Mouse (Mus musculus): ENCODE results near the gene Gm5475. TPM values are rescaled to one million over a fixed set of nuclear protein-coding genes. Genes with fewer than 3 reads are reported as not detected.
A peak's percentile ranks its signal among the peaks of the same experiment; 100 is the strongest.
"Not testable (repeated sequence)": the region's sequence is repeated elsewhere in the genome, so short reads cannot be mapped to it uniquely, and the experiment has no call there.

Gm5475 gene
- polyA plus RNA-seq (2015; fragmentation: Nextera tagmentation; extraction: Ambion mirVana): 0.04 TPM in 1 of 2 replicates, not detected in the other

DNA sequence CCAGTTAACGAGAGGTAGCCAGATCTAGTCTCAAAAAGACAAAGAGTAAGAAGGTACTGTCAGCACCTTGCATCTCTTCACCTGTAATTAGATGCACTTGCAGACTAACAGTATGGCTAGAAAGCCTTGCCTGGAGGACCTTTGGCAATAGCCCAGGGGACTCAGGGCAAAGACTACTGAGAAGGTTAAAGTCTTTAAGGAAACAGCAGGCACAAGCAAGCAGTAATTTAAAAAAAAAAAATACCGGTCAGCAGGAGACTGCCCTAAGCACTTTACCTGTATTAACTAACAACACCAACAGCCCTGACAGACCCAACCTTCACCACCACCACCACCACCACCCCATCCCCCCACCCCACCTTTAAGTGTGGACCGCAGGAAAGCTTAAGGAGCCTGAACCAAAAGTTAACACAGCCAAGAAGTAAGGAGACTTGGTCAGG, at the start of gene Gm5475:
Gm5475 (plus strand) TSS at position 390 of the 440 bp plus-strand sequence.
- H3K4me1 ChIP-seq (ENCODE audit: control insufficient read depth, low read depth, low read length): peaks cover 61% of the 10 kb centered on the region
- not testable (repeated sequence) for ATAC-seq (ENCODE audit: low read depth)
- 20% methylated on average over 3 of the region's 3 CpGs for WGBS (ENCODE audit: insufficient replicate concordance)

DNA sequence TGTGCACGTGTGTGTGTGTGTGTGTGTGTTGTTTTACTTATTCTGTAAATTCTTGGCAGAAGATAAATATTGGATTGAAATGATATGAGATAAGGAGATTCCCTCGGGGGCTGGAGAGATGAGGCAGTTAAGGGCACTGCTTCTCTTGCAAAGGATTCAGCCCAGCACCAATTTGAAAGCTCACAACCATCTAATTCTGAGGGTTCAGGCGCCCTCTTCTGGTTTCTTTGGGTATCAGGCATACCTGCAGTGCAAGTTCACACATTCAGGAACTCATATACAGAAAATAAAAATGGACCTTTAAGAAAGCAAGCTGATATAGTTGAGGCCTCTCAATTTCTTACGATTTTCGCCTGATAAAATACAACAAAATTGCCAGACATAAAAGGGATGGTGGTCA, 46.9 kb upstream of the Gm5475 start:
- Histone ChIP-seq H3K36me3 (ENCODE audit: control insufficient read depth, insufficient read depth) (no peaks in the 10 kb centered on the region), H3K27ac (ENCODE audit: low read length) (no peak overlapping the region), H3K27me3 (ENCODE audit: control insufficient read depth, insufficient read depth, low read depth, low read length) (no peaks in the 10 kb centered on the region), H3K9me3 (replicated peaks; ENCODE audit: control insufficient read depth, low read length) (no peaks in the 10 kb centered on the region), H3K4me2 (ENCODE audit: low read depth, low read length) (no peak overlapping the region), H3K4me3 (ENCODE audit: low read depth, low read length) (no peak overlapping the region), H3K9ac (ENCODE audit: low read depth, low read length) (no peak overlapping the region), H3K4me1 (ENCODE audit: control insufficient read depth, low read depth, low read length) (no peaks in the 10 kb centered on the region)
- no peak for ATAC-seq (ENCODE audit: low read depth)
- 28% methylated on average over 5 of the region's 5 CpGs for WGBS (ENCODE audit: insufficient replicate concordance)

More for the DNA sequence above, at the start of gene Gm5475:
- Histone ChIP-seq H3K4me3 (ENCODE audit: low read depth, low read length) (peak within 1 kb of the TSS; percentile 84), H3K27ac (ENCODE audit: low read length) (peak within 1 kb of the TSS; percentile 97), H3K27me3 (ENCODE audit: control insufficient read depth, insufficient read depth, low read depth, low read length) (peaks cover 16% of the 10 kb centered on the region), H3K4me2 (ENCODE audit: low read depth, low read length) (peak within 1 kb of the TSS; percentile 99), H3K9ac (ENCODE audit: low read depth, low read length) (peak within 1 kb of the TSS; percentile 98)
- H3K36me3 ChIP-seq (ENCODE audit: control insufficient read depth, insufficient read depth); H3K9me3 ChIP-seq (replicated peaks; ENCODE audit: control insufficient read depth, low read length): not testable (repeated sequence)

DNA sequence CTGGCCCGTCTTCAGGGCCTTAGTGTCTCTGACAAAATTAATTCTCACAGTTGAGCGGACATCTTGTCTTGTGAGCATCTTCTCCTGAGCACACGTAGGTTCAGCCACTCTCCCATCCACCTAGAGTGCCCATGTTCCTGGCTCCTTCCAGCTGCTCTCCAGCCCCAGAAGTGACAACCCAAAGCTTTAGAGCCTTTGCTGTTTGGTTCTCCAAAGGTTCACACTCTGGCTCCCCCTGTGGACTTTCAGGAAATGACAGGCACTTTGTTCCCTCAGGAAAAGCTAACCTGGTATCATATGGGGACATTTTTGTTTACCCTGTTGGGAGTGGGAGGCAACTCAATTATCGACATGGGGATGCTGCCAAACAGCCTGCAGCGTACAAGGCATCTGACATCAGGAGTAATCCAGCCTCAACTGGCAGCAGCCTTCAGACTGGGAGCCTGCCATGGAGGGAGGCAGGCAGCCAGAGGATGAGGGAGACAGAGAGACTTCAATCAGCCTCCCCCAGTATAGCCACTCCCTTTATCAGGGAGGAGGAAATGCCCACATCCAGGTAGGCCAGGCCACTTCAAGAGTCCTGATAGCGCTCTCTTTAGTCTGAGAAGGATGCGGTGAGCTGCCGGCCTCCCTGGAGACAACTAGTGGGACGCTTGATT, 44.0 kb upstream of the Gm5475 start:
- not testable (repeated sequence) for H3K4me1 ChIP-seq (ENCODE audit: control insufficient read depth, low read depth, low read length); H3K9me3 ChIP-seq (replicated peaks; ENCODE audit: control insufficient read depth, low read length); H3K4me3 ChIP-seq (ENCODE audit: low read depth, low read length); H3K36me3 ChIP-seq (ENCODE audit: control insufficient read depth, insufficient read depth); H3K9ac ChIP-seq (ENCODE audit: low read depth, low read length); H3K27ac ChIP-seq (ENCODE audit: low read length); H3K4me2 ChIP-seq (ENCODE audit: low read depth, low read length); H3K27me3 ChIP-seq (ENCODE audit: control insufficient read depth, insufficient read depth, low read depth, low read length)
- peak; percentile 25; the same call in 1 of the 2 replicates for ATAC-seq (ENCODE audit: low read depth)
- WGBS (ENCODE audit: insufficient replicate concordance): 24% methylated on average over 3 of the region's 9 CpGs

DNA sequence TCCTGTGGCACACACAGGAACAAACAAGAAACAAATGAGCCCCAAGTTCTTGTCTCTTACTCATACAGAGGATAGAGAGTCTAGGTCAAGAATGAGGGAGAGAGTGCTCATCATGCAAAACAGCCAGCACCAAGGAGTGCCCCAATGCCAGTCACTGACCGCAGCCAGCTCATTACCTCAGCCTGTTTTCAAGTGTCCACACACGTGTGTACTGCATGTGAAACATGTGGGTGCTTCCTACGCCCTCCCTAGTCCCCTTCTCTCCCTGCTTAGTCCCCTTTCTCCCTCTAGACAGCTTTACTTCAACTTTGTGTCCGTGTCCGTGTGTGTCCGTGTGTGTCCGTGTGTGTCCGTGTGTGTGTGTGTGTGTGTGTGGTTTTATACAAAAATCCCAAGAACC, 42.3 kb upstream of the Gm5475 start:
- 75% methylated on average over 8 of the region's 8 CpGs for WGBS (ENCODE audit: insufficient replicate concordance)
- Histone ChIP-seq H3K9me3 (replicated peaks; ENCODE audit: control insufficient read depth, low read length) (no peaks in the 10 kb centered on the region), H3K4me2 (ENCODE audit: low read depth, low read length) (no peak overlapping the region), H3K27ac (ENCODE audit: low read length) (no peak overlapping the region), H3K9ac (ENCODE audit: low read depth, low read length) (no peak overlapping the region), H3K27me3 (ENCODE audit: control insufficient read depth, insufficient read depth, low read depth, low read length) (no peaks in the 10 kb centered on the region), H3K4me3 (ENCODE audit: low read depth, low read length) (no peak overlapping the region), H3K36me3 (ENCODE audit: control insufficient read depth, insufficient read depth) (no peaks in the 10 kb centered on the region), H3K4me1 (ENCODE audit: control insufficient read depth, low read depth, low read length) (no peaks in the 10 kb centered on the region; the same call in 1 of the 2 replicates)
- no peak for ATAC-seq (ENCODE audit: low read depth)

DNA sequence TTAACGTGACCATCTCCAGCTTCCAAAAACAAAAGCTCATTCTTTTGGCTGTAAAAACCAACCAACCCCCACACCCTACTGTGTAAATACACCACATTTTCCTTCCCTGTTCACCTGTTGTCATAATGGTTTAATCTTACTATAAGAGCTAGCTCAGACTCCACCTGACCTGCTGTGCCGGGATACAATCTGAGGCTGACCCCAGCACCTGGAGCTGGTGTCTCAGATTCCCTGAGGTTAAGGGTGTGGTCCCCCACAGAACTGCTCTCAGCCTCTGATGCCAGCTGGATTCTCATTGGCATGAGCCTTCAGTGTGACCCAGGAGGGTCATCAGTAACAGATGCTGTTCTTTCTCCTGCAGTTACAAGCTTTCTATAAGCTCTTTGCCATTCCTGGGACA, 41.8 kb upstream of the Gm5475 start:
- H3K4me3 ChIP-seq (ENCODE audit: low read depth, low read length): no peak overlapping the region
- no peaks in the 10 kb centered on the region; the same call in 1 of the 2 replicates for H3K4me1 ChIP-seq (ENCODE audit: control insufficient read depth, low read depth, low read length)
- no peak overlapping the region for H3K4me2 ChIP-seq (ENCODE audit: low read depth, low read length)
- no peaks in the 10 kb centered on the region for H3K27me3 ChIP-seq (ENCODE audit: control insufficient read depth, insufficient read depth, low read depth, low read length)
- no peaks in the 10 kb centered on the region for H3K9me3 ChIP-seq (replicated peaks; ENCODE audit: control insufficient read depth, low read length)
- no peak overlapping the region for H3K9ac ChIP-seq (ENCODE audit: low read depth, low read length)
- no peak overlapping the region for H3K27ac ChIP-seq (ENCODE audit: low read length)
- 50% methylated on average over 2 of the region's 2 CpGs for WGBS (ENCODE audit: insufficient replicate concordance)
- ATAC-seq (ENCODE audit: low read depth): no peak
- H3K36me3 ChIP-seq (ENCODE audit: control insufficient read depth, insufficient read depth): no peaks in the 10 kb centered on the region

DNA sequence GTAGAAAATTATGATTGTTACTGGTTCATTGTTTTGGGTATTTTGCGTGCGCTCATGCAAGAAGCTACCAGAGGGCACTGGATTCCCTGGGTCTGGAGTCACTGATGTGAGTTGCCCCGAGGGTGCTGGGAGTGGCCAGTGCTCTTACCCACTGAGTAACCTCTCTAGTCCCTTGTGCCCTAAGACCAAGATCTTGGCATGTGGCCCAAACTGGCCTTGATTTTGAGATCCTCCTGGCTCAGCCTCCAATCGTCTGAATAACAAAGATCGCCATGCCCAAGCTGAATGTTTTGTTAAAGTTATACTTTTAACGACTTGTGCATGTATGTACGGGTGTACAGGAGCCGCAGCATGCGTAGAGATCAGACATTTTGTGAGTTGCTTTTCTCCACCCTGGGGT, 36.2 kb upstream of the Gm5475 start:
- Histone ChIP-seq H3K4me2 (ENCODE audit: low read depth, low read length) (no peak overlapping the region), H3K9me3 (replicated peaks; ENCODE audit: control insufficient read depth, low read length) (no peaks in the 10 kb centered on the region), H3K36me3 (ENCODE audit: control insufficient read depth, insufficient read depth) (no peaks in the 10 kb centered on the region), H3K9ac (ENCODE audit: low read depth, low read length) (no peak overlapping the region), H3K4me1 (ENCODE audit: control insufficient read depth, low read depth, low read length) (peaks cover 15% of the 10 kb centered on the region), H3K27ac (ENCODE audit: low read length) (no peak overlapping the region), H3K27me3 (ENCODE audit: control insufficient read depth, insufficient read depth, low read depth, low read length) (no peaks in the 10 kb centered on the region), H3K4me3 (ENCODE audit: low read depth, low read length) (no peak overlapping the region)
- ATAC-seq (ENCODE audit: low read depth): no peak
- WGBS (ENCODE audit: insufficient replicate concordance): 80% methylated on average over 9 of the region's 9 CpGs

DNA sequence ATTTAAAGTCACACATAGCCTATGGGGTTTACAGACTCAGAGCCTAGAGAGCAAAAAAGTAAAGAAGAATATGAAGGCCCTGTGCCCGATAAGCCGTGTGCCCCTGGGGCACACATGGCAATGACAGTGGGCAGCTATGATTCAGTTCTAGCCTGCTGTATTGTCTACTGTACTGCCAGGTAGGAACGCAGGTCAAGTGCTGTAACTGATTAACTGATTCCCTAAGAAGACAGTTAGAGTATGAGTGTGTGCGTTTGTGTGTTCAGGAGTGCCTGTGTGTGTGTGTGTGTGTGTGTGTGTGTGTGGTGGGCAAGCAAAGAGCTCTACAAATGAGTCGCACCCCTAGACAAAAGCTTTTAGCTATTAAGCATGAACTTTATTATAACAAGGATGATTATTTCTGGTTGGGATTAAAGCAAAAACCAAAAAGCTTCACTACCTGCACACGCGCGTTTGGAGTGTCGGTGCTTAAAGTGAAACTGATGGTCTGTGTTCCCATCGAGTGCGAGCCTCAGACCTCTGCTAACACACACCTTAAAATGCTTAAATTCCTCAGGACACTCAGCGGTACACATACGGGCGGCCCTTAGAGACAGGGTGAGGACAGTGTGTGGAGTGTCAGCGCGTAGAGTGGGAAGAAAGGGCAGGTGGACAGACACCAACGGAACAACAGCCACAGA, 34.3 kb upstream of the Gm5475 start:
- Histone ChIP-seq H3K36me3 (ENCODE audit: control insufficient read depth, insufficient read depth) (no peaks in the 10 kb centered on the region), H3K27ac (ENCODE audit: low read length) (peak overlapping the region; percentile 25), H3K4me2 (ENCODE audit: low read depth, low read length) (no peak overlapping the region), H3K4me3 (ENCODE audit: low read depth, low read length) (no peak overlapping the region), H3K4me1 (ENCODE audit: control insufficient read depth, low read depth, low read length) (peaks cover 34% of the 10 kb centered on the region), H3K9me3 (replicated peaks; ENCODE audit: control insufficient read depth, low read length) (no peaks in the 10 kb centered on the region), H3K27me3 (ENCODE audit: control insufficient read depth, insufficient read depth, low read depth, low read length) (no peaks in the 10 kb centered on the region), H3K9ac (ENCODE audit: low read depth, low read length) (no peak overlapping the region)
- peak; percentile 39; the same call in 1 of the 2 replicates for ATAC-seq (ENCODE audit: low read depth)
- WGBS (ENCODE audit: insufficient replicate concordance): 85% methylated on average over 17 of the region's 17 CpGs

DNA sequence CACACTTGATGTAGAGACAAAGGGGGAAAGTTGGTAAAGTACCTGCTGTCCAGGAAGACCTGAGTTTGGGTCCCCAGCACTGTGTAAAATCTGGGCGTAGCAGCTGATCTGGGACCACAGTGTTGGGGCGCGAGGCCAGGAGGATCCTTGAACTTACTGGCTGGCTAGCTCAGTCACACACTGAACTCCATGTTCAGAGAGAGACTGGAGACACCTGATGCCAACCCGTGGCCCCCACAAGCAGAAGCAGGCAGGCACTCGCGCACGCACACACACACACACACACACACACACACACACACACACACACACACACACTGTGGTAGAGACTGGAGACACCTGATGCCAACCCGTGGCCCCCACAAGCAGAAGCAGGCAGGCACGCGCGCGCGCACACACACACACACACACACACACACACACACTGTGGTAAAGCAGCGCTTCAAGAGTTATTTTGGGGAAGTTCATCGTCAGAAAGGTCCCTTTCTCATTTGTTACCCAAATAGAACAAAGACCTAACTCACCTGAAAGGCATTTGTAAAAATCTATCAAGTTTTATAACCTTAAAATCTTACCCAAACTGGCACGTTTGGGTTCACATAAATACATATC, 33.6 kb upstream of the Gm5475 start:
- H3K4me3 ChIP-seq (ENCODE audit: low read depth, low read length): no peak overlapping the region
- peaks cover 39% of the 10 kb centered on the region for H3K4me1 ChIP-seq (ENCODE audit: control insufficient read depth, low read depth, low read length)
- no peak overlapping the region for H3K27ac ChIP-seq (ENCODE audit: low read length)
- no peak for ATAC-seq (ENCODE audit: low read depth)
- no peaks in the 10 kb centered on the region for H3K9me3 ChIP-seq (replicated peaks; ENCODE audit: control insufficient read depth, low read length)
- H3K4me2 ChIP-seq (ENCODE audit: low read depth, low read length): no peak overlapping the region
- no peaks in the 10 kb centered on the region for H3K27me3 ChIP-seq (ENCODE audit: control insufficient read depth, insufficient read depth, low read depth, low read length)
- 70% methylated on average over 16 of the region's 16 CpGs for WGBS (ENCODE audit: insufficient replicate concordance)
- H3K9ac ChIP-seq (ENCODE audit: low read depth, low read length): no peak overlapping the region
- peaks cover 6% of the 10 kb centered on the region; the same call in 1 of the 2 replicates for H3K36me3 ChIP-seq (ENCODE audit: control insufficient read depth, insufficient read depth)

DNA sequence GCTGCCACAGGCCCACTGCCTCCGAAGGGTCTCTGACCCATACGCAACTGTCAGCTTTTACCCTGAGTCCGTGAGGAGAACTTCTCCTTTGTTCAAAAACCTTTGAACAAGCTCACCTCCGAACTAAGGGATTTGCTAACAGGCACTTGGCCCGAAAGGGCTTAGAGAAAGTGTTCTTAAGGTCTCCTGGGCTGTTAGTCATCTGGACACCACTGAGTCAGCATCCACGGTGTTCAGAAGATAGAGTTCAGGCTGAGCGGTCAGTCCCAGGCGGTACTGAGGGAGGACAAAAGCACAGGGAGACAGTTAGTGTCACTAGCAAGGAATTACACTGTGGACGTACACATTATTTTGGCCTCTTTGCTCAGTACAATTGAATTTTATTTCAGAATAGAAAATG, 33.1 kb upstream of the Gm5475 start:
- H3K27ac ChIP-seq (ENCODE audit: low read length): no peak overlapping the region
- H3K9ac ChIP-seq (ENCODE audit: low read depth, low read length): no peak overlapping the region
- no peaks in the 10 kb centered on the region for H3K9me3 ChIP-seq (replicated peaks; ENCODE audit: control insufficient read depth, low read length)
- H3K4me3 ChIP-seq (ENCODE audit: low read depth, low read length): no peak overlapping the region
- H3K27me3 ChIP-seq (ENCODE audit: control insufficient read depth, insufficient read depth, low read depth, low read length): no peaks in the 10 kb centered on the region
- H3K36me3 ChIP-seq (ENCODE audit: control insufficient read depth, insufficient read depth): peaks cover 12% of the 10 kb centered on the region
- peaks cover 39% of the 10 kb centered on the region for H3K4me1 ChIP-seq (ENCODE audit: control insufficient read depth, low read depth, low read length)
- ATAC-seq (ENCODE audit: low read depth): no peak
- no peak overlapping the region for H3K4me2 ChIP-seq (ENCODE audit: low read depth, low read length)
- WGBS (ENCODE audit: insufficient replicate concordance): 76% methylated on average over 9 of the region's 9 CpGs
